Mouse (Mus musculus) macrophage (primary cell): ENCODE data around the gene Gtf2a2. TPM values are rescaled to one million over a fixed set of nuclear protein-coding genes. Genes with fewer than 3 reads are reported as not detected.
"Not testable (repeated sequence)": the region's sequence is repeated elsewhere in the genome, so short reads cannot be mapped to it uniquely, and the experiment has no call there.

ENCODE experiments used
- H3K27ac ChIP-seq: fragments of 350-480 bp; formaldehyde crosslinking; 2 replicates; pipeline ENCODE4 v1.9.0; 2021
- H3K36me3 ChIP-seq: fragments of 350-480 bp; formaldehyde crosslinking; 2 replicates; pipeline ENCODE4 v1.9.0; 2021; ENCODE audit errors: inconsistent target
- H3K4me3 ChIP-seq: fragments of 350-480 bp; formaldehyde crosslinking; 2 replicates; pipeline ENCODE4 v1.9.0; 2021; ENCODE audit errors: inconsistent target
- H3K79me2 ChIP-seq: fragments of 350-480 bp; formaldehyde crosslinking; 2 replicates; pipeline ENCODE4 v1.9.0; 2021; ENCODE audit errors: inconsistent target
- WGBS: methylation state at CpG from one replicate; pipeline ENCODE4 v1.1.7; 2026; ENCODE audit warnings: inconsistent platforms; ENCODE audit not compliant: missing documents; 5-methylcytosine and 5-hydroxymethylcytosine counted together
- polyA plus RNA-seq: library from polyadenylated mRNA; stranded (reverse); fragments of 250-400 nt; gene quantifications from 3 replicates; pipeline ENCODE4 v1.2.4, GENCODE M21; 2018; ENCODE audit warnings: inconsistent platforms

Gene Gtf2a2
- polyA plus RNA-seq, 1 experiment from 2014 or later, result 35.0 TPM

DNA sequence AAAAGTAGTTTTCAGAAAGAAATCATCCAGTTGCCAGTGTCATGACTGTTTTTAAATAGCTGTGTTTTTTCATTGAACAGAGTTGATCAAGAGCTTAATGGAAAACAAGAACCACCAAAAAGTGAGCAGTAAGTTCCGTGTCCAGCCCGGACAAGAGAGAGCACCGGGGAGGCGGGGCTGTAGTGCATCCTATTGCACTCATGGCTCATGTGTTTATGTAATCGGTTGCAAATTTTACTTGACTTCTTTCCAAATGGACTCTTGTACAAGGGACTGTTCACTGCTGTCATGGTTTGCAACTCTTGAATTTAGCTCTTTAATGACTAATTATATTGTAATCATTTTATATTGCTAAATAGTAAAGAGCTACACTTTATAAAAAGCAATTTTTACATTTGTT, 5.4 kb upstream of the Gtf2a2 start:
- Histone ChIP-seq H3K79me2 (peaks cover 43% of the 10 kb centered on the region; the same call in 1 of the 2 replicates), H3K36me3 (peaks cover 45% of the 10 kb centered on the region), H3K27ac (no peak overlapping the region), H3K4me3 (no peak overlapping the region)
- WGBS, result 95% methylated on average over 5 of the region's 5 CpGs

GRCm38 (mm10) chr9:70007506-70008248, 4.7 kb upstream of the Gtf2a2 start:
- peaks cover 43% of the 10 kb centered on the region; the same call in 1 of the 2 replicates for H3K79me2 ChIP-seq
- no peak overlapping the region; the same call in 1 of the 2 replicates for H3K27ac ChIP-seq
- H3K36me3 ChIP-seq, result peaks cover 39% of the 10 kb centered on the region
- 72% methylated on average over 14 of the region's 14 CpGs for WGBS
- H3K4me3 ChIP-seq, result no peak overlapping the region

DNA sequence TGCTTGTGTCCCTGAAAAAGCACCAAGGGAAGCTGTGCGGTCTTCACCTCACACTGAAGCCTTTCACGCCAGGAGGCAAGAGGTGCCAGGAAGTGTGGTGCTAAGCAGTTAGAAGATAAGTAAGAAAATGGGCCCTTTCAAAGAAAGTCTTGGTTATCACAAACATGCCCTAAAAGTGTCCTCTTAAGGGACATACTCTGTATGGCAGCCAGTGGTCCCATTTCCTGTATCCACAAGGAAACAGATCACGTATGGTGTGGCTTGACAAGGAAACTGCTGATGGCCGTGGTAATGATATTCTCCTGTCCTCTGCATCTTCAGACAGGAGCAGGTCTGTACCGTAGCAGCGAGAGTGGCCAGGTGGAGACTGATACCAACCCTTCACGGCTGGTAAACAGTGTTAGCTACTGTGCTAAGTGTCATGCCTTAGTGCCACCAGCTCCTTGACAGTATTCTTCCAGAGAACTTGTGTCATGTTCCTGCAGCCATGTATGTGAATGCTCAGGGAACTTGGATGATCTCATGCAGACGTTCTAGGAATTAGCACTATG, 2.5 kb upstream of the Gtf2a2 start:
- H3K4me3 ChIP-seq, result no peak overlapping the region
- no peak overlapping the region for H3K27ac ChIP-seq
- H3K79me2 ChIP-seq, result peaks cover 43% of the 10 kb centered on the region
- WGBS, result 96% methylated on average over 8 of the region's 8 CpGs
- H3K36me3 ChIP-seq, result peaks cover 17% of the 10 kb centered on the region; the same call in 1 of the 2 replicates

- 96% methylated on average over 5 of the region's 5 CpGs for WGBS
- Histone ChIP-seq H3K4me3 (no peak overlapping the region), H3K79me2 (peaks cover 43% of the 10 kb centered on the region), H3K27ac (no peak overlapping the region), H3K36me3 (peaks cover 16% of the 10 kb centered on the region; the same call in 1 of the 2 replicates)
Measured at GRCm38 (mm10) chr9:70010781-70011473, 1.4 kb upstream of the Gtf2a2 start.

- Histone ChIP-seq H3K79me2 (peaks cover 43% of the 10 kb centered on the region), H3K27ac (peak overlapping the region; percentile 19), H3K36me3 (peaks cover 14% of the 10 kb centered on the region; the same call in 1 of the 2 replicates), H3K4me3 (peak overlapping the region; percentile 18; the same call in 1 of the 2 replicates)
- 60% methylated on average over 12 of the region's 14 CpGs for WGBS
Measured at GRCm38 (mm10) chr9:70011537-70012407, 578 bp upstream of the Gtf2a2 start.

GRCm38 (mm10) chr9:70015632-70016031, 3.3 kb downstream of the Gtf2a2 start:
- WGBS, result 90% methylated on average over 2 of the region's 2 CpGs

GRCm38 (mm10) chr9:70018879-70019278, 6.5 kb downstream of the Gtf2a2 start:
- no peak overlapping the region for H3K4me3 ChIP-seq
- no peak overlapping the region for H3K27ac ChIP-seq
- H3K79me2 ChIP-seq, result peaks cover 36% of the 10 kb centered on the region
- H3K36me3 ChIP-seq, result peaks cover 35% of the 10 kb centered on the region; the same call in 1 of the 2 replicates

More at GRCm38 (mm10) chr9:70015632-70016031, 3.3 kb downstream of the Gtf2a2 start:
- peaks cover 48% of the 10 kb centered on the region for H3K79me2 ChIP-seq
- no peak overlapping the region for H3K27ac ChIP-seq
- H3K4me3 ChIP-seq, result no peak overlapping the region
- peaks cover 25% of the 10 kb centered on the region; the same call in 1 of the 2 replicates for H3K36me3 ChIP-seq

DNA sequence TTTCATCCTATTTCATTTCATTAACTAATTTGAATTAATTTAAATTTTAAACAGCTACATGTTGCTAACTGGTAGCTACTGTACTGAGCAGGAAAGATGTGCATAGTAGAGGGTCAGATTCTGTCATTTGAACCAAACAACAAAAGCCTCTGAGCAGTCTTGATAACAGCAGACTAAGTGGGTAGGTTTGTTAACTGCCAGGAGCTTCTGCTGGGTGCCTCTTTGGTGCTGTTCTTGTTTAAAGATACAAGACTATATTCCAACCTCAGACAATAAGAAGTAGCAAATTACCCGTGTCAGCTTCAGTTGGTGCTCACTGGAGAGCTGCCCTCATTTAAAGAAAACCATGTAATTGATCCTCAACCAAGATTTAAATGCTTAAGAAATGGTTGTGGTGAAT, 9.3 kb downstream of the Gtf2a2 start:
- Histone ChIP-seq H3K79me2 (peaks cover 8% of the 10 kb centered on the region; the same call in 1 of the 2 replicates), H3K27ac (no peak overlapping the region), H3K4me3 (no peak overlapping the region), H3K36me3 (peaks cover 35% of the 10 kb centered on the region; the same call in 1 of the 2 replicates)
- 92% methylated on average over 1 of the region's 1 CpGs for WGBS

- no peak overlapping the region for H3K4me3 ChIP-seq
- WGBS, result 93% methylated on average over 4 of the region's 4 CpGs
- no peak overlapping the region for H3K27ac ChIP-seq
- H3K79me2 ChIP-seq, result peaks cover 4% of the 10 kb centered on the region; the same call in 1 of the 2 replicates
- H3K36me3 ChIP-seq, result peaks cover 30% of the 10 kb centered on the region; the same call in 1 of the 2 replicates
Measured at GRCm38 (mm10) chr9:70022083-70022482, 9.7 kb downstream of the Gtf2a2 start.

- H3K79me2 ChIP-seq, H3K4me3 ChIP-seq, H3K27ac ChIP-seq: not testable (repeated sequence)
- H3K36me3 ChIP-seq, result peaks cover 27% of the 10 kb centered on the region; the same call in 1 of the 2 replicates
- 100% methylated on average over 1 of the region's 1 CpGs for WGBS
Measured at GRCm38 (mm10) chr9:70023615-70024014, 11.3 kb downstream of the Gtf2a2 start.

GRCm38 (mm10) chr9:70024648-70025047, 12.3 kb downstream of the Gtf2a2 start:
- Histone ChIP-seq H3K79me2 (no peaks in the 10 kb centered on the region), H3K27ac (no peak overlapping the region), H3K4me3 (no peak overlapping the region), H3K36me3 (peaks cover 22% of the 10 kb centered on the region; the same call in 1 of the 2 replicates)

GRCm38 (mm10) chr9:70025365-70026012, 13.1 kb downstream of the Gtf2a2 start:
- no peaks in the 10 kb centered on the region for H3K79me2 ChIP-seq
- H3K36me3 ChIP-seq, result peaks cover 14% of the 10 kb centered on the region; the same call in 1 of the 2 replicates
- no peak overlapping the region for H3K4me3 ChIP-seq
- WGBS, result 96% methylated on average over 2 of the region's 2 CpGs
- no peak overlapping the region for H3K27ac ChIP-seq

GRCm38 (mm10) chr9:70032167-70032566, 19.8 kb downstream of the Gtf2a2 start:
- Histone ChIP-seq H3K27ac (no peak overlapping the region), H3K4me3 (no peak overlapping the region), H3K79me2 (no peaks in the 10 kb centered on the region), H3K36me3 (no peaks in the 10 kb centered on the region)
- WGBS, result 0% methylated on average over 1 of the region's 1 CpGs
